Mouse (Mus musculus): ENCODE data around the gene Men1.

The Men1 gene

DNA sequence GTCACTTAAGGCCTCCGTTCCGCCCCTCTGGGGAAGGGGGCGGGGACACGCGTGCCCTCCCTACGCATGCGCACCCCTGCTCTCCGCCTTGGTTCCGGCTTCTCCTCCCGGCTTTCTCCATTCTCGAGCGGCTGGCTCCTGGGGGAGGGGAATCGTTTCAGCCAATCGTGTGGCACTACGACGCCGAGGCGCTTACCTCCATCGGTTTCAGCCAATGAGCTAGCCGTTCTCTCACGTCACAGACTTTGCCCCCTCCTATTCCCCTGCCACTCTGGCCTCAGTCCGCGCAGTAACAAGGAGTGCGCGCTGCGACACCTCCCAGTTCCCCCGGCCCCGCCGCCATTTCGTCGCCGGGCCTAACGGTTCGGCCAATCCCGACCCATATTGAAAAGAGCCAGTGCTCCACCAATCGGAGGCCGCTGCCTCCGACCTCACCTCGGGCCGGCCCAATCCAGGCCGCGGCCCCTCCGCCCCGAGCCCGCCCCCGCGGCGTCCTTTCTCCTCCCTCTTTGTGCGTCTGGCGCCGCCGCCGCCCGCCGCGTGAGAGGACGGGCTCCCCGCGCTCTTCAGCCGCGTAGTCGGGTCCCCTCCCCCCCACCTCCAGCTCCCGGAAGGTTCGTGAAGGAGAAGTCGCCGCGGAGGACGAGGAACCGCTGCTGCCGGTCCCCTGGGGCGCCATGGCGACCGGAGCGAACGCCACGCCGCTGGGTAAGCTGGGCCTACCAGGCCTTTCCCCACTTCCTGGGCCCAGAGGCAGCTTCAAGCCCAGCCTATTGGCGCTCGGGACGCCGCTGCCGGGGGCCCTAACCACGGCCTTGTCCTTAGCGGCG is 28.8 kb downstream of the Men1 start, which contains the start of gene Sf1:
Gene Sf1, plus strand, starts transcription at position 280 of the 830 bp plus-strand sequence.
- ATAC-seq (ENCODE audit: insufficient number of reproducible peaks, low FRiP score, low TSS enrichment) = peak; percentile 91

DNA sequence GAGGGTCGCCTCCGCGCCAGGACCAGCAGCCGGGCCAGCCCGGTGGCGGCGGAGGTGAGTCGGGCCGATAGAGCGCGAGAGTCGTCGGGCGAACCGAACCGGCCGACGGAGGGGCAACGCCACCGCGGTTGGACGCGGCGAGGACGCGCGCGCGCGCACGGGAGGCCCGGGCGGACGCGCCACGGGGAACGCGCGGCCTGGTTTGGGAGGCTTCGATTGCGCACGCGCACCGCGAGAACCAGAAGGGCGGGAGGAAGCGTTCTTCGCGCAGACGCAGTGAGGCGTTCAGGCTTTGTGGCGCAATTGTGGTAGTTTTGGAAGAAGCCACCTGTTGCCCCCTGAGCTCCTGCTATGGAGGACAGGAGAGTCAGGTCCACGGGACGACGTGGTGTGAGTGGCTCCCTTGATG is 29.5 kb downstream of the Men1 start:
- peak; percentile 28; the same call in 1 of the 2 replicates for ATAC-seq (ENCODE audit: insufficient number of reproducible peaks, low FRiP score, low TSS enrichment)

GRCm38 (mm10) chr19:6364842-6365241 is 30.1 kb downstream of the Men1 start:
- ATAC-seq (ENCODE audit: insufficient number of reproducible peaks, low FRiP score, low TSS enrichment) = no peak

DNA sequence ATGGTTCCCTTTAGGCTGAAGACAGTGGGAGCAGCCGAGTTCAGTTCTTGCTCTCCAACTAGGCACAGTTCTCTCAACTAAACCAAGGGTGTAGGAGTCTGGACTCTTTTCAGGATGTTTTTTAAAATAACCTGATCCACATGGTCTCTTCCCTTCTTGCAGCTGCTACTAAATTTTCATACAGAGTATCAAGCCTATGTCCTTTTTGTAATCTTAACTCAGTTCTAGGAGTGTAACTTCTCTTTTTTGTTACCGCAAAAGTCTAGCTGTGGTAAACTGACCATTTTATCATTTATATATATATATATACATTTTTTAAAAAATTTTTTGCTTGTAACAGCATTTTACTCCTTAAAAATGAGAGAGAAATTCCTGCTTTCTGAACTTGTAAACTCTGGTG is 35.4 kb downstream of the Men1 start:
- no peak for ATAC-seq (ENCODE audit: insufficient number of reproducible peaks, low FRiP score, low TSS enrichment)

DNA sequence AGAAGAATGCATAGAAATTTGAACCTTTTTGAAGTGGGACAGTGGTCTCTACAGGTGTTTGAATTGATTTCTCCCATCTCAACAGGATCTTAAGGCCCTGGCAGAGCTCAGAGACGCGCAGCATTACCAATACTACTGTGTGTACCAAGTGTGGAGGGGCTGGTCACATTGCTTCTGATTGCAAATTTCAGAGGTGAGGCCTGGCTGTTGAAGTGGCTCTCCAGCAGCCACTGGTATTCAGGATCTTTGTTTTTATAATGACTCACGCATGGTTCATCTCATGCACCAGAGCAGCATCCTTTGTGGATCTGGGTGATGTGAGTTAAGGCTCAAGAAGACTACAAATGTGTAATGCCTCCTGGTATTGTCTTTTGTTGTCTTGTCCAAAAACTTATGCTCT is 37.7 kb downstream of the Men1 start:
- no peak for ATAC-seq (ENCODE audit: insufficient number of reproducible peaks, low FRiP score, low TSS enrichment)

GRCm38 (mm10) chr19:6373539-6374400 is 39.0 kb downstream of the Men1 start:
- ATAC-seq (ENCODE audit: insufficient number of reproducible peaks, low FRiP score, low TSS enrichment) = 0 out of 2 replicates have a peak, but pooled peaks have one; percentile 20

DNA sequence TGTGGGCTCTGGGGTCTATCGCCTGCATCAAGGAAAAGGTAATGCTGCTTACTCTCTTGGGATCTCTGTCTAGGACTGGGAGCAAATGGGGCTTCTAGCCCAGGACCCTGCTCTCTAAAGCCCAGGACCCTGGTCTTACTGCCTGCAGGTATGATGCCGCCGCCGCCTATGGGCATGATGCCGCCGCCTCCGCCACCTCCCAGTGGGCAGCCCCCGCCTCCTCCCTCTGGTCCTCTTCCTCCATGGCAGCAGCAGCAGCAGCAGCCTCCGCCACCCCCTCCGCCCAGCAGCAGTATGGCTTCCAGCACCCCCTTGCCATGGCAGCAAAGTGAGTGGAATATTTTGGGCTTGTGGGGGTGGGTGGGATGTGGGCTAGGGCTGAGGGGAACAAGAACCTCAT is 39.8 kb downstream of the Men1 start:
- ATAC-seq (ENCODE audit: insufficient number of reproducible peaks, low FRiP score, low TSS enrichment) = no peak

DNA sequence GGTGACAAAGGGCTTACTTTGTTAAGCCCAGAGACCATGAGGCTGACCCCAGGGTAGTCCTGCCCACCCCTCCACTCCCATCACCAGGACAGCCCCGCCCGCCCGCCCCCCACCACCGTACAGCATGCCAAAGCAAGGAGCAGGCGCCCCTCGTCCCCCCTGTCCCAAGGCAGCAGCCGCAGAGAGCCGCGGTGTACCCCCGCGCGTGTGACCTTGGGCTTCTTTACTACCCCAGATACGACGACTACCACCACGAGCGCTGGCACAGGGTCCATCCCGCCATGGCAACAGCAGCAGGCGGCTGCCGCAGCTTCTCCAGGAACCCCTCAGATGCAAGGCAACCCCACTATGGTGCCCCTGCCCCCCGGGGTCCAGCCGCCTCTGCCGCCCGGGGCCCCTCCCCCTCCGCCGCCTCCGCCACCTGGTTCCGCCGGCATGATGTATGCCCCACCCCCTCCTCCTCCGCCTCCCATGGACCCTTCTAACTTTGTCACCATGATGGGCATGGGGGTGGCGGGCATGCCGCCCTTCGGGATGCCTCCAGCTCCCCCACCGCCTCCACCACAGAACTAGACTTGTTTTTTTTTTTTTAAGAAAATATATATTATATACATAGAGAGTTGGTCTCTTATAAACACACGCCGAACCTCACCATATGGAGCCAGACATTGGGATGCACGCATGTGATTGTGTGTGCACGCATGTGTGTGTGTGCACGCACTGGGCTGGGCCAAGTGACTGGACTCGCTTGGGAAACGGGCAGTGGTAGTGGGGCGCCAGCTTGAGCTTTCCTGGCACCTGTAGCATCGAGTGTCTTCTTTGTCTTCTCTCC is 40.9 kb downstream of the Men1 start:
- ATAC-seq (ENCODE audit: insufficient number of reproducible peaks, low FRiP score, low TSS enrichment) = no peak

- no peak for ATAC-seq (ENCODE audit: insufficient number of reproducible peaks, low FRiP score, low TSS enrichment)
Measured at GRCm38 (mm10) chr19:6376255-6376564, 41.4 kb downstream of the Men1 start.

GRCm38 (mm10) chr19:6376643-6377042 is 41.9 kb downstream of the Men1 start:
- ATAC-seq (ENCODE audit: insufficient number of reproducible peaks, low FRiP score, low TSS enrichment) = no peak

DNA sequence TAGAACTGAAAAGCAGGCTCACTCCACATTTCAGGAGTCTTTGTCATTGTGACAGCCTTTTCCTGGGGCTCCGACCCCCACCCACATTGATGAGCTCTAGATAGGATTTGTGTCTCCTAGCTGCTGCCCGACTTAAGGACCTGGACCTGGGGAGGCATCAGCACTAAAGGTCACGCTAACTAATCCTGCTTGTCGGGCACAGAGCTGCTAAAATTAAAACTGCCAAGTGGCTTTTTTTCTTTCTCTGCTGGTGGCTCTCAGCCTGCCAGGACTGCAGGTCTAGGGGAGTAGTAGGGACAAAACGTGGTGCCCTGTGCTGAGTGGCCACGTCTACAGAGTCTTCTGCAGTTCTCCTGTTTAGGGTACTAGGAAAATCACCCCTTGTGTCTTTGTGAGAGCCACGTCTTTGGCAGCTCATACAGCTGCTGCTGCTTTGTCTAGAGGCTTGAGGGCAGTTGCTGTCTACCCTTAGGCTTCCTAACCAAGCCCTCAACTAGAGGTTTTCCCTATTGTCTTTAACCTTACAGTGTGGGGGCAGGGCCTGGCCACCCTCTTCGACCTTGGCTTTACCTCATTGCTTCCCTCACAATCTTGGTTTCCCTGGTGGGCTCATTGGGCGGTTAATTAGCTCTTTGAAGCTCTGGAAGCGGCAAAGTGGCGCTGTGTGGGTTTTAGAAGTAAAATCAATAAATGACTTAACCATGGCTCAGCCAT is 42.7 kb downstream of the Men1 start:
- no peak for ATAC-seq (ENCODE audit: insufficient number of reproducible peaks, low FRiP score, low TSS enrichment)

GRCm38 (mm10) chr19:6380411-6381166 is 45.8 kb downstream of the Men1 start:
- ATAC-seq (ENCODE audit: insufficient number of reproducible peaks, low FRiP score, low TSS enrichment) = no peak

GRCm38 (mm10) chr19:6381238-6381637 is 46.5 kb downstream of the Men1 start:
- no peak for ATAC-seq (ENCODE audit: insufficient number of reproducible peaks, low FRiP score, low TSS enrichment)

- 0 out of 2 replicates have a peak, but pooled peaks have one; percentile 16 for ATAC-seq (ENCODE audit: insufficient number of reproducible peaks, low FRiP score, low TSS enrichment)
Measured at GRCm38 (mm10) chr19:6382323-6382924, 47.6 kb downstream of the Men1 start.

DNA sequence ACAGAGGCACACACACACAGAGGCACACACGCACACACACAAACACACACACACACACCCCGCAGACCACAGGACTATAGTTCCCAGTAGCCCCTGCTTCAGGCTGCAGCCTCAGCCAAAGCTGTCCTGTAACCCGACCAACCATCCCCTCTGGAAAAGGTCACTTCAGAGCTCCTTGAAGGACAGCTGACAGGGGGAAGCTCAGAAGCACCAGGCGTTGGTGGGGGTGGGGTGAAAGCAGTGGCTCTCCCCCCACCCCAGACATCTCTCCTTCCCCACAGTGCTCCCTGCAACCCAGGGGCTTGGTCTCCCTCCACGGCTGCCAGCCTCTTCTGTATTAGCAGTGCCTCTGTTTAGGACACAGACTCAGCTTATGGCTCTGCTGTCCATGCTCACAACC is 48.7 kb downstream of the Men1 start:
- no peak for ATAC-seq (ENCODE audit: insufficient number of reproducible peaks, low FRiP score, low TSS enrichment)

- no peak for ATAC-seq (ENCODE audit: insufficient number of reproducible peaks, low FRiP score, low TSS enrichment)
Measured at GRCm38 (mm10) chr19:6384128-6384527, 49.3 kb downstream of the Men1 start, which contains the start of gene Pygm. Gene Pygm, plus strand, starts transcription at chr19:6384399.

- ATAC-seq (ENCODE audit: insufficient number of reproducible peaks, low FRiP score, low TSS enrichment) = no peak
Measured at GRCm38 (mm10) chr19:6384954-6385353, 50.2 kb downstream of the Men1 start.

GRCm38 (mm10) chr19:6385419-6385818 is 50.6 kb downstream of the Men1 start:
- ATAC-seq (ENCODE audit: insufficient number of reproducible peaks, low FRiP score, low TSS enrichment) = no peak

GRCm38 (mm10) chr19:6385821-6386220 is 51.0 kb downstream of the Men1 start:
- ATAC-seq (ENCODE audit: insufficient number of reproducible peaks, low FRiP score, low TSS enrichment) = no peak

All from cerebellum, adult (tissue).